In the genomic region with DNA sequence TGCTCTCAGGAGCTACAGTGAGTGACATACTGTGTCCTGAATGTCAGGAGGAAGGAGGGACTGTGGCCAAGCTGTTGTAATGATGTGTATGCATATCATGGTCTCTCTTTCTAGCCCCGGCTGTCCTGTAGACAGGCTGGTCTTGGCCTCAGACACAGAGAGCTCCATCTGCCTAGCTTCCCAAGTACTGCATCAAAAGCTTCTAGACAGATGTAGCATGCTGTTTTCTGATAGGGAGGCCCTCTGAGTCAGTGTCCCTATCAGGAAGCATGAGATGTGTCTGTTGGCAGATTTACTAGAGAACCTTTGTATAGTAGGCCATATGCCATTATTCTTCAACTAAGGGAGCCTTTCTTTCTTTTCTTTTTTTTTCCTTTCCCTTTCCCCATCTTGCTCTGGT, we compare ENCODE assay signal across 23 mouse cellular contexts. TPM values are rescaled to one million over a fixed set of nuclear protein-coding genes. Genes with fewer than 3 reads are reported as not detected.
DNase-seq lines count a peak whose midpoint lies in the region; ATAC-seq lines count a peak whose summit lies in the region.
"Had no signal": no experiment of that assay in that cellular context is flagged by ENCODE, and none has a peak within 500 bp of the region (broad histone marks: within the 10 kb centered on the region; RNA-seq: fewer than 3 reads in every experiment).

No protein-coding gene starts in this region.

- no peak overlapping the region for H3K4me2 ChIP-seq in liver, embryonic 15.5 days
- H3K4me2 ChIP-seq: embryonic facial prominence, embryonic 13.5 days; heart, embryonic 15.5 days; hindbrain, embryonic 13.5 days had no signal

- no peak overlapping the region for H3K9ac ChIP-seq in liver, embryonic 15.5 days
- H3K9ac ChIP-seq: embryonic facial prominence, embryonic 13.5 days; heart, embryonic 15.5 days; hindbrain, embryonic 13.5 days had no signal

- 0 out of 2 replicates have a peak, but pooled peaks have one; percentile 62 for ATAC-seq in liver, embryonic 15.5 days (ENCODE audit: insufficient read depth)
- ATAC-seq: intestine, embryonic 16.5 days had no signal

- H3K4me3 ChIP-seq in liver, embryonic 15.5 days (replicated peaks) = no peak overlapping the region
- H3K4me3 ChIP-seq: embryonic facial prominence, embryonic 13.5 days; forebrain, embryonic 10.5 days; heart, embryonic 15.5 days; hindbrain, embryonic 13.5 days had no signal

- no peaks in the 10 kb centered on the region for H3K27me3 ChIP-seq in liver, embryonic 15.5 days
- H3K27me3 ChIP-seq: embryonic facial prominence, embryonic 13.5 days; heart, embryonic 15.5 days; hindbrain, embryonic 13.5 days had no signal

- WGBS in liver, embryonic 15.5 days (ENCODE audit: insufficient replicate concordance) = 30% methylated on average over 1 of the region's 1 CpGs

- no peaks in the 10 kb centered on the region for H3K9me3 ChIP-seq in liver, embryonic 15.5 days (replicated peaks)
- H3K9me3 ChIP-seq: embryonic facial prominence, embryonic 13.5 days; forebrain, embryonic 10.5 days; heart, embryonic 15.5 days; hindbrain, embryonic 13.5 days had no signal

- DNase-seq in heart, adult 11 months = peak; percentile 43
- no peak for DNase-seq in heart, adult 18-20 months
- DNase-seq in 416B (ENCODE audit: low read depth) = peak; percentile 45
- peak; percentile 59 for DNase-seq in c-Kit-positive CD71-positive TER-119-negative erythroid progenitor cells, embryonic 14.5 days (ENCODE audit: low read depth)
- DNase-seq in testis, postnatal 10 days (ENCODE audit: low spot score) = no peak
- DNase-seq in cerebellum, adult 9-11 months = no peak
- DNase-seq in urinary bladder, postnatal 4 days (ENCODE audit: low spot score in 2 of 2) = no peak
- DNase-seq: adrenal gland, postnatal 36 days; cerebellum, postnatal 25 days; gastrocnemius, postnatal 36 days; kidney, postnatal 25 days; left cerebral cortex, postnatal 4 days; lung, adult 2 months had no signal

- 0 out of 2 replicates have a peak, but pooled peaks cover 10% of the 10 kb centered on the region for H3K4me1 ChIP-seq in liver, embryonic 15.5 days (replicated peaks)
- H3K4me1 ChIP-seq: embryonic facial prominence, embryonic 13.5 days; forebrain, embryonic 10.5 days; hindbrain, embryonic 13.5 days had no signal

- H3K36me3 ChIP-seq in liver, embryonic 15.5 days (replicated peaks) = peaks cover 83% of the 10 kb centered on the region

- no peak overlapping the region for H3K27ac ChIP-seq in liver, embryonic 15.5 days (replicated peaks)
- H3K27ac ChIP-seq: embryonic facial prominence, embryonic 13.5 days; forebrain, embryonic 10.5 days; heart, embryonic 15.5 days; hindbrain, embryonic 13.5 days had no signal

RNA-seq across cellular contexts. Expression of gene Ybey, which starts 24.6 kb away (rescaled TPM):
- 1 to 10 TPM; 3.2 to 3.5 TPM for total RNA-seq in heart, adult 18-20 months (2021)
- polyA plus RNA-seq in liver, embryonic 15.5 days (2015; fragmentation: Nextera tagmentation; extraction: Ambion mirVana) = 2.6 and 2.7 TPM in 2 replicates

RNA-seq across cellular contexts. Expression of gene Mcm3ap, which starts 24.8 kb away (rescaled TPM):
- total RNA-seq in heart, adult 18-20 months (2021) = 10 to 100 TPM; 23.1 to 27.5 TPM
- polyA plus RNA-seq in liver, embryonic 15.5 days (2015; fragmentation: Nextera tagmentation; extraction: Ambion mirVana) = 18.0 and 18.5 TPM in 2 replicates

RNA-seq across cellular contexts. Expression of gene Lss, which starts 37.9 kb away (rescaled TPM):
- 1 to 10 TPM; 7.1 to 8.0 TPM for total RNA-seq in heart, adult 18-20 months (2021)
- 68.0 and 71.8 TPM in 2 replicates for polyA plus RNA-seq in liver, embryonic 15.5 days (2015; fragmentation: Nextera tagmentation; extraction: Ambion mirVana)

RNA-seq across cellular contexts. Expression of gene 2610028H24Rik, which starts 44.6 kb away (rescaled TPM):
- under 1 TPM in 1 of 2 experiments, not detected in 1; 0.62 TPM for total RNA-seq in heart, adult 18-20 months (2021)
- not detected in 2 replicates for polyA plus RNA-seq in liver, embryonic 15.5 days (2015; fragmentation: Nextera tagmentation; extraction: Ambion mirVana)
- total RNA-seq: adrenal gland, postnatal 36 days; layer of hippocampus, postnatal 10 days; left cerebral cortex, postnatal 4 days; midbrain, postnatal 0 days had no signal
- polyA plus RNA-seq: embryonic facial prominence, embryonic 13.5 days; forebrain, embryonic 10.5 days; frontal cortex, adult 2 months; hindbrain, embryonic 13.5 days; intestine, embryonic 16.5 days; midbrain, postnatal 0 days; neural tube, embryonic 11.5 days had no signal

RNA-seq across cellular contexts. Expression of gene Pcnt, which starts 50.9 kb away (rescaled TPM):
- 10 to 100 TPM; 37.5 to 55.8 TPM for total RNA-seq in heart, adult 18-20 months (2021)
- 8.0 and 8.6 TPM in 2 replicates for polyA plus RNA-seq in liver, embryonic 15.5 days (2015; fragmentation: Nextera tagmentation; extraction: Ambion mirVana)

Comparison
In these comparisons a context has a peak if more than half of its experiments do, and no peak if none do; other contexts are left out.
1. DNase-seq: peak in heart, adult 11 months (single experiment), 416B (single experiment) and c-Kit-positive CD71-positive TER-119-negative erythroid progenitor cells, embryonic 14.5 days (single experiment); none in heart, adult 18-20 months (0 of 2), testis, postnatal 10 days (single experiment), cerebellum, adult 9-11 months (single experiment) and urinary bladder, postnatal 4 days (0 of 2).